Mouse (Mus musculus): ENCODE measurements around the gene Gm45140. TPM values are rescaled to one million over a fixed set of nuclear protein-coding genes. Genes with fewer than 3 reads are reported as not detected.

Gene Gm45140
- polyA plus RNA-seq (2012; ENCODE audit: low replicate concordance) = 2.4 and 3.4 TPM in 2 replicates

GRCm38 (mm10) chr6:87835695-87836094 is at the start of gene Gm45140:
Gene Gm45140 (minus strand): TSS chr6:87835795.

GRCm38 (mm10) chr6:87850900-87851614 is 15.5 kb upstream of the Gm45140 start, which contains the start of gene Cnbp:
Gene Cnbp (minus strand): TSS chr6:87851106.

DNA sequence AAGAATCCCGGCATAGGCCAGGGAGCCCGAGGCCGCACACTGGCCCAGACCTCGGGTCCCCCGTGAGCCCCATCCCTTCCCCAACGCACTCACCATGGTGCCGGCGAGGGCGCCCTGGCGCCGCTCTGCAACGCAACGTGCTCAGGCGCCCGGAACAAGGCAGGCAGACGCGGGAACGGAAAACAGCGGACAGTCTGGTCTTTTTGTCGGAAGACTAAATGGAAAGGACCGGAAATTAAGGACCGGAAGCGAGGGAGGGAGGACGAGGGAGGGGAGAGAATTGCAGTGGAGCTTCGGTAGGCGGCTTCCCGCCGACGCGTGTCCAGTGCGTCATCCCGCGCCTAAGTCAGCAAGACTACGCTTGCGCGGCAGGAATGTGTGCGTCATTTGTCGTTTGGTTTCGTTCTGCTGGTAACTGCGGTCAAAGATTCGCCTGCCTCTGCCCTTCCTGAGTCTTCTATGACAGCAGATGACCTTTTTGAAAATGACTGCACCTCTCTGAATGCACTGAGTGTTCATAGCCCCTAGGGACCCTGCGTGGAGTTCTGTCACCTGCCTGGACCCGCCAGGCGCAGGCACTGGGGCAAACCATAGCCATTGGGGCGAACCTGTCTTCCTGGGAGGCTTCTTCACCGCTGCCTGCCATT is 3.1 kb upstream of the Gm45140 start, which contains the start of gene Isy1:
Gene Isy1 (minus strand): TSS at position 248 of the 647 bp plus-strand sequence.

DNA sequence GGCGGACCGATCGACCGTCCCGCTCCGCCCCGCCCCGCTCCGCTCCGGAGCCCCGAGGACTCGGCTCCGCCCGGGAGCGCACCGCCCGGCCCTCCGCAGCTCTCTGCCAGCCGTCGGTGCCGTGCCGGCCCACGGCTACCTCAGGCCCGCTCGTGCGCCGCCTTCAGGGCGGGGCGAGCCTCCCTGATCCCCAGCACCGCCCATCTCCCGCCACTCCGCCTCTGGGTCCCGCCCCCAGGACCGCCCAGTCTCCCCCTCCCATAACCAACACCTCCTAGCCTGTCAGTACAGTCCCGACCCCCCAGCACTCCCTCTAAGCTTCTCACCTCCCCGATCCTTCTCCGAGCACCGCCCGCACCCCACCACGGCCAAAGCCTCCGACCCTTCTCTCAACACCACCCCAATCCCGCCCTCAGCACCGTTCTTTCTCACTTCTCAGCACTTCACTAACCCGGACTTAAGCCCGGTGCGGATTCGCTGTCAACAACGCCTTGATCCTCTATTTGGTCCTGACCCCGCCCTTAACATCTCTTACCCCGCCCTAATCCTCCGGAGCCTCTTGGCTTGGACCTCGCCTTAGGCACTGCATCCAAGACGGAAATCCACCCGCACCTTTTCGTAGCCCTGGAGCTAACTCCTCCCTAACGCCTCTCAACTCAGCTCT is 23.8 kb downstream of the Gm45140 start, which contains the start of gene Rab43:
Gene Rab43 (minus strand): TSS at position 490 of the 664 bp plus-strand sequence.

DNA sequence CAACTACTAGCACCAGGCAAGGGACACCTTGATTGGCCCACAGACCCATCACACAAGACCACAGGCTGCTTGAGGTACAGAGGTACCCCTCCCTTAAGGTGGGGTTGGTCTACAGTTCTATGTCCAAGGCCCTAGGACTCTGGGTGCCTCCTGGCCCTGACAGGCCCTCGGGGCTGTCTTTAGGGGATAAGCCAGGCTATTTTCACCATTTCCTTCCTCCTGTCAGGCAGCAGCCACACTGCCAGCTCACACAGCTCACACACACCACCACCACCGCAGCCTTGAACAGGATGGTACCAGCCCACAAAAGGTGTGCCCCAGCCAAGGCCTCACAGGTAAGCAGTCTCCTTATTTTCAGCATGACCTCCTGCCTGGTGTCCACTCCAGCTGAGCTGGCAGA is 57.8 kb downstream of the Gm45140 start, which contains the start of gene Gp9:
Gene Gp9 (plus strand): TSS at position 231 of the 400 bp plus-strand sequence.

Other genes with a start within 250 kb of the Gm45140 start
- gene Prokr1, start 245.1 kb downstream of the Gm45140 start, polyA plus RNA-seq (2012; ENCODE audit: low replicate concordance) = 0.57 and 0.87 TPM in 2 replicates
- gene Aplf, start 163.6 kb downstream of the Gm45140 start, polyA plus RNA-seq (2012; ENCODE audit: low replicate concordance) = 6.4 and 10.5 TPM in 2 replicates
- 0.11 and 0.39 TPM in 2 replicates for gene Efcc1, start 104.9 kb downstream of the Gm45140 start, polyA plus RNA-seq (2012; ENCODE audit: low replicate concordance)
- 23.6 and 27.3 TPM in 2 replicates for gene Gp9, start 57.7 kb downstream of the Gm45140 start, polyA plus RNA-seq (2012; ENCODE audit: low replicate concordance)
- 26.9 and 208 TPM in 2 replicates for gene Rab43, start 23.6 kb downstream of the Gm45140 start, polyA plus RNA-seq (2012; ENCODE audit: low replicate concordance)
- 23.5 and 28.8 TPM in 2 replicates for gene Isy1, start 3.0 kb upstream of the Gm45140 start, polyA plus RNA-seq (2012; ENCODE audit: low replicate concordance)
- 46.2 and 97.5 TPM in 2 replicates for gene Cnbp, start 15.3 kb upstream of the Gm45140 start, polyA plus RNA-seq (2012; ENCODE audit: low replicate concordance)
- gene Copg1, start 52.0 kb upstream of the Gm45140 start, polyA plus RNA-seq (2012; ENCODE audit: low replicate concordance) = 4.7 and 31.6 TPM in 2 replicates
- gene Hmces, start 78.1 kb upstream of the Gm45140 start, polyA plus RNA-seq (2012; ENCODE audit: low replicate concordance) = 15.6 and 45.8 TPM in 2 replicates
- 7.6 and 34.0 TPM in 2 replicates for gene H1fx, start 145.8 kb upstream of the Gm45140 start, polyA plus RNA-seq (2012; ENCODE audit: low replicate concordance)
- 48.2 and 52.4 TPM in 2 replicates for gene Rab7, start 209.5 kb upstream of the Gm45140 start, polyA plus RNA-seq (2012; ENCODE audit: low replicate concordance)
- 36.3 and 68.9 TPM in 2 replicates for gene Rpn1, start 248.7 kb upstream of the Gm45140 start, polyA plus RNA-seq (2012; ENCODE audit: low replicate concordance)

All from leukemia stem cell, adult 10-12 weeks (primary cell).